Mouse (Mus musculus): Measurements from ENCODE around the gene Adamts12. TPM values are rescaled to one million over a fixed set of nuclear protein-coding genes. Genes with fewer than 3 reads are reported as not detected.

Adamts12 gene
- total RNA-seq, 2 experiments from 2014 or later, result 2.7 to 2.8 TPM

- Histone ChIP-seq H3K4me3 (no peak overlapping the region), H3K27ac (no peak overlapping the region)
- TF ChIP-seq CTCF (IDR thresholded peaks at IDR 0.05), result no peak
- DNase-seq, result peak; percentile 48
- intact Hi-C loops (cut with DNase I), result no loop called here
Observed at GRCm38 (mm10) chr15:11128457-11128856, 63.9 kb downstream of the Adamts12 start.

GRCm38 (mm10) chr15:11132586-11133558 lies 68.3 kb downstream of the Adamts12 start:
- DNase-seq, result no peak
- Histone ChIP-seq H3K4me3 (no peak overlapping the region), H3K27ac (peak overlapping the region; percentile 32)
- TF ChIP-seq CTCF (IDR thresholded peaks at IDR 0.05), result no peak
- intact Hi-C loops (cut with DNase I), result no loop called here

GRCm38 (mm10) chr15:11145581-11145980 lies 81.0 kb downstream of the Adamts12 start:
- no peak for TF ChIP-seq CTCF (IDR thresholded peaks at IDR 0.05)
- Histone ChIP-seq H3K27ac (no peak overlapping the region), H3K4me3 (no peak overlapping the region)
- intact Hi-C loops (cut with DNase I), result no loop called here
- no peak for DNase-seq

DNA sequence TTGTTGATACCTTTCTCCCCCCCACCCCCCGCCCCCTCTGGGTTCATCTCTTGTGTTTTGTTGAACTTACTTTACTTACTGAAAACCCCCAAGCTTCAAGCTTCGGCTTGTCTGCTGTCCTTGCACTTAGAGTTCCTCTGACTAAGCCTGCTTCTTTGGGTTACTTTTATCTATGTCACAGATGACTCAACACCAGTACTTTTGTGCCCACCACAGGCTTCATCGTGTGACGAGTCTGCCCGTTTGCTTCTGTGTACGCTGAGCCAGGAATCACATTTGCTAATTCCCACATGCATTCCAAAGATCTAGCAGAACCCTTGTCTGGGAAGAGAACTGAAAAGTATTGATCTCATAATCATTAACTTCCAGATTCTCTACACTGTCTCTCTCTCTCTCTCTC lies 94.8 kb downstream of the Adamts12 start:
- no peak overlapping the region for H3K4me3 ChIP-seq
- intact Hi-C loops (cut with DNase I), result no loop called here
- DNase-seq, result no peak
- TF ChIP-seq CTCF (IDR thresholded peaks at IDR 0.05), result no peak
- H3K27ac ChIP-seq, result no peak overlapping the region

GRCm38 (mm10) chr15:11160759-11161158 lies 96.2 kb downstream of the Adamts12 start:
- no peak for DNase-seq
- intact Hi-C loops (cut with DNase I), result no loop called here
- no peak for TF ChIP-seq CTCF (IDR thresholded peaks at IDR 0.05)

GRCm38 (mm10) chr15:11165883-11166282 lies 101.3 kb downstream of the Adamts12 start:
- intact Hi-C loops (cut with DNase I), result no loop called here
- no peak overlapping the region for H3K4me3 ChIP-seq
- DNase-seq, result no peak

More at GRCm38 (mm10) chr15:11160759-11161158, 96.2 kb downstream of the Adamts12 start:
- H3K4me3 ChIP-seq, result no peak overlapping the region
- H3K27ac ChIP-seq, result no peak overlapping the region

GRCm38 (mm10) chr15:11173884-11174470 lies 109.4 kb downstream of the Adamts12 start:
- DNase-seq, result no peak
- intact Hi-C loops (cut with DNase I), result no loop called here
- TF ChIP-seq CTCF (IDR thresholded peaks at IDR 0.05), result no peak
- Histone ChIP-seq H3K27ac (no peak overlapping the region), H3K4me3 (no peak overlapping the region)

More at GRCm38 (mm10) chr15:11165883-11166282, 101.3 kb downstream of the Adamts12 start:
- TF ChIP-seq CTCF (IDR thresholded peaks at IDR 0.05), result no peak
- H3K27ac ChIP-seq, result no peak overlapping the region

- intact Hi-C loops (cut with DNase I), result no loop called here
- Histone ChIP-seq H3K27ac (no peak overlapping the region), H3K4me3 (no peak overlapping the region; the same call in 1 of the 2 replicates)
- DNase-seq, result no peak
- TF ChIP-seq CTCF (IDR thresholded peaks at IDR 0.05), result no peak
Observed at GRCm38 (mm10) chr15:11174842-11175241, 110.3 kb downstream of the Adamts12 start.

- no peak for DNase-seq
- no peak for TF ChIP-seq CTCF (IDR thresholded peaks at IDR 0.05)
- H3K27ac ChIP-seq, result no peak overlapping the region
- H3K4me3 ChIP-seq, result no peak overlapping the region
- intact Hi-C loops (cut with DNase I), result no loop called here
Observed at GRCm38 (mm10) chr15:11177448-11177847, 112.9 kb downstream of the Adamts12 start.

DNA sequence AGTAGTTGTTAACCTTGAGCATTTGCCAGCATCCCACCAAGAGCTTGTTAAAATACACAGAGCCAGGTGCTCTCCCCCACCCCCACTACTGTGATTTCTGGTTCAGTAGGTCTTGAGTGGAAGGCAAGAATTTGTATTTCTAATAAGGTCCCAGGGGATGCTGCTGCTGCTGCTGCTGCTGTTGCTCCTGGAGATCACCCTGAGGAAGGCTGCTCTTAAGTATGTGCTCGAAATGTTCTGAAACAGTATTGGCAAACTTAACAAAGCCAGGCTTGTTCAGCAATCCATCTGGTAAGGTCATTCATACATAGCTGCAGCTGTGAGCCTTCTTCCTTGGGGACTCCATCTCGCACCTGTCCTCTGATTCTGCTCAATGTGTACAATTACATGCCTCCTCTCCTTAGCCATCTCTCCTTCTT lies 115.2 kb downstream of the Adamts12 start:
- H3K4me3 ChIP-seq, result no peak overlapping the region

DNA sequence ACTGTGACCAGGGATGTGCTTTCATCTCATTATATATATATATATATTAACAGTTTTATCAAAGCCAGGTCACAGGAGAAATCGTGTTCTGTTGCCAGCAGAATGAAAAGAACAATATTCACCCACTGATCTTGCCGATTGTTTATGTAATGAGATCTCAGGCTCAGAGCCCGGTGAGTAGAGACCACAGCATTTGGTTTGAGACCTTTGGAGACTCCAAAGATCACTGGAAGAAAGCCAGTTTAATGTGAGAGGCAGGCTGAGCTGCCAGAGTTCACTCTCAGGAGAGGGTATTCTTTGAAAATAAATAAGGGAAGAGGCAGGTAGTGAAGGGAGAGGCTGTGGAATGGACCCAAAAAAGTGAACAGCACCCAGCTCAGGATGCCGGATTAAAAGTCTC lies 122.1 kb downstream of the Adamts12 start:
- no peak for DNase-seq
- Histone ChIP-seq H3K4me3 (no peak overlapping the region), H3K27ac (no peak overlapping the region)
- intact Hi-C loops (cut with DNase I), result no loop called here
- TF ChIP-seq CTCF (IDR thresholded peaks at IDR 0.05), result no peak

More for the DNA sequence above, 115.2 kb downstream of the Adamts12 start:
- no peak for DNase-seq
- H3K27ac ChIP-seq, result no peak overlapping the region
- no peak for TF ChIP-seq CTCF (IDR thresholded peaks at IDR 0.05)
- intact Hi-C loops (cut with DNase I), result no loop called here

DNA sequence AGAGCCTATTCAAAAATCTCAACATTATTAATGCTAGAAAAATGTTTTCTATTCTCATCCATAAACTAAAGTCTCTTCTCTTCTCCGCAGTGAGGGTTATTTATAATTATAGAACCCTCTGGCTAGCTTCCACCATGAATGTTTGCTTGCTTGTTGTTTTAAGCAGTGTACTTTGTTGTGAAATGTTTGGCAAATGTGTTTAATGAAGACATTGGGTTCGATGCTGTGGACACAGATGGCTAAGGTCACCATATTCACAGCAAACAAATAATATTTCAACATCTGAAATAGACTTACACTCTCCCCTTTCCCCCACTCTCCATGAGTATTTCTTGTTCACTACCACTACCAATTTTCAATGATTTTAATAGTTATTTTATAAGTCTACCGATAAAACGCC lies 125.9 kb downstream of the Adamts12 start:
- no peak overlapping the region for H3K4me3 ChIP-seq
- no peak for TF ChIP-seq CTCF (IDR thresholded peaks at IDR 0.05)
- intact Hi-C loops (cut with DNase I), result no loop called here
- no peak for DNase-seq
- no peak overlapping the region for H3K27ac ChIP-seq

DNA sequence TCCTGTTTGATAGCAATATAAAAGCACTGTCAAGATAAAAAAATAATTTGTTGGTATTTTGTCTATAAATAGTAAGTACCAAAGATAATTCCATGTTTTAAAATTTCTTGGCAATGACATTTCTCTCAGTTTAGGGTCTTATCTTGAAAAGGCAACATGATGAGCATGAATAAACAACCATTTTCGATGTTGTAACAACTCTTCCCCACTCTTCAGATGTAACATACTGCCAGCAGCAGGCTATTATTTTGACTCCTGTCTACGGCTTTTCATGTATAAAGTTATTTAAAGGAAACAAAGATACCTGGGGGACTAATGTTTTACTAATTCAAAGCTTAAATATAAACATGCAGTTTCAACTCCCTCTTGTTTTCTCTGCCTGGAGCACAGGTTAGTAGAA lies 128.2 kb downstream of the Adamts12 start:
- no peak for TF ChIP-seq CTCF (IDR thresholded peaks at IDR 0.05)
- no peak for DNase-seq
- intact Hi-C loops (cut with DNase I), result no loop called here
- Histone ChIP-seq H3K4me3 (no peak overlapping the region), H3K27ac (no peak overlapping the region)
